Mouse (Mus musculus): Measurements from ENCODE around the gene Supt3. TPM values are rescaled to one million over a fixed set of nuclear protein-coding genes. Genes with fewer than 3 reads are reported as not detected.

Supt3 gene
- polyA plus RNA-seq, 1 experiment from 2014 or later: 7.8 TPM

GRCm38 (mm10) chr17:44973489-44973888 is 196.5 kb downstream of the Supt3 start:
- ATAC-seq (ENCODE audit: low read depth): peak; percentile 55; the same call in 1 of the 2 replicates
- no peak overlapping the region for H3K4me2 ChIP-seq
- H3K9me3 ChIP-seq (replicated peaks): no peaks in the 10 kb centered on the region
- no peaks in the 10 kb centered on the region for H3K4me1 ChIP-seq (replicated peaks)
- peak; percentile 12 for DNase-seq
- whole genome bisulfite sequencing (ENCODE audit: insufficient replicate concordance): 42% methylated on average over 4 of the region's 4 CpGs
- no peaks in the 10 kb centered on the region for H3K36me3 ChIP-seq
- H3K27ac ChIP-seq: no peak overlapping the region
- H3K27me3 ChIP-seq: no peaks in the 10 kb centered on the region
- H3K9ac ChIP-seq: no peak overlapping the region
- H3K4me3 ChIP-seq (replicated peaks): no peak overlapping the region

DNA sequence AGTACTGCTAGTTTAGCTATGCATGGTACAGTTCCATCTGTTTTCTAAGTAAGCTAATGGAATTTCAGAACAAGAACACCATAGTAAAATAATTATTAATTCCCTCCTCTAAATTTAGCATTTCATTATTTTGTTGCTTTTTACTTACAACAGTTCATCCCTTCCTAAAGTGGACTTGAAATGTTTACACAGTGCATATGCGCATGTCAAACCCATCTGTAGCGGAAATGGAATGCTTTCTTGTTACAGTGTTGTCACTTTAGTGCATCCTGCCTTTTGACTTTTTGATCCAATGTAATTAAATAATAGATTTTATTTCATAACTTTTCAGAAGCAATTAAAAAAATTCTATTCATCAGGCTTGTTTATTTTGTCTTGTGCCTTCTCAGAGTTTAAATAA is 200.7 kb downstream of the Supt3 start:
- H3K36me3 ChIP-seq: no peaks in the 10 kb centered on the region
- 76% methylated on average over 2 of the region's 2 CpGs for WGBS (ENCODE audit: insufficient replicate concordance)
- no peaks in the 10 kb centered on the region for H3K4me1 ChIP-seq (replicated peaks)
- no peak overlapping the region for H3K4me3 ChIP-seq (replicated peaks)
- H3K9me3 ChIP-seq (replicated peaks): no peaks in the 10 kb centered on the region
- H3K27me3 ChIP-seq: no peaks in the 10 kb centered on the region
- no peak overlapping the region for H3K9ac ChIP-seq
- H3K27ac ChIP-seq: no peak overlapping the region
- ATAC-seq (ENCODE audit: low read depth): no peak
- no peak for DNase-seq
- no peak overlapping the region for H3K4me2 ChIP-seq

GRCm38 (mm10) chr17:44987964-44988363 is 211.0 kb downstream of the Supt3 start:
- no peaks in the 10 kb centered on the region for H3K27me3 ChIP-seq
- no peak for DNase-seq
- no peaks in the 10 kb centered on the region for H3K36me3 ChIP-seq
- H3K4me3 ChIP-seq (replicated peaks): no peak overlapping the region
- no peaks in the 10 kb centered on the region for H3K4me1 ChIP-seq (replicated peaks)
- 70% methylated on average over 2 of the region's 2 CpGs for WGBS (ENCODE audit: insufficient replicate concordance)
- H3K9me3 ChIP-seq (replicated peaks): no peaks in the 10 kb centered on the region
- H3K4me2 ChIP-seq: no peak overlapping the region
- ATAC-seq (ENCODE audit: low read depth): no peak
- H3K27ac ChIP-seq: no peak overlapping the region
- no peak overlapping the region for H3K9ac ChIP-seq

- 85% methylated on average over 4 of the region's 4 CpGs for WGBS (ENCODE audit: insufficient replicate concordance)
- no peaks in the 10 kb centered on the region for H3K9me3 ChIP-seq (replicated peaks)
These were observed 226.4 kb downstream of the Supt3 start for GRCm38 (mm10) chr17:45003311-45003710.

GRCm38 (mm10) chr17:45004477-45005170 is 227.7 kb downstream of the Supt3 start:
- no peak overlapping the region for H3K4me3 ChIP-seq (replicated peaks)
- H3K4me2 ChIP-seq: no peak overlapping the region
- ATAC-seq (ENCODE audit: low read depth): no peak
- H3K4me1 ChIP-seq (replicated peaks): no peaks in the 10 kb centered on the region
- no peaks in the 10 kb centered on the region for H3K36me3 ChIP-seq
- no peak overlapping the region for H3K27ac ChIP-seq
- no peaks in the 10 kb centered on the region for H3K27me3 ChIP-seq
- H3K9ac ChIP-seq: no peak overlapping the region
- no peaks in the 10 kb centered on the region for H3K9me3 ChIP-seq (replicated peaks)
- 59% methylated on average over 13 of the region's 13 CpGs for WGBS (ENCODE audit: insufficient replicate concordance)
- DNase-seq: no peak

More at GRCm38 (mm10) chr17:45003311-45003710, 226.4 kb downstream of the Supt3 start:
- Histone ChIP-seq H3K27ac (no peak overlapping the region), H3K4me1 (replicated peaks) (no peaks in the 10 kb centered on the region), H3K36me3 (0 out of 2 replicates have a peak, but pooled peaks cover 2% of the 10 kb centered on the region), H3K4me3 (replicated peaks) (no peak overlapping the region), H3K4me2 (no peak overlapping the region), H3K27me3 (no peaks in the 10 kb centered on the region), H3K9ac (no peak overlapping the region)
- DNase-seq (no peak), ATAC-seq (ENCODE audit: low read depth) (no peak)

GRCm38 (mm10) chr17:45007461-45007860 is 230.5 kb downstream of the Supt3 start:
- no peaks in the 10 kb centered on the region for H3K27me3 ChIP-seq
- DNase-seq (no peak), ATAC-seq (ENCODE audit: low read depth) (no peak)
- H3K4me1 ChIP-seq (replicated peaks): no peaks in the 10 kb centered on the region
- no peak overlapping the region for H3K4me2 ChIP-seq
- no peak overlapping the region for H3K9ac ChIP-seq
- H3K9me3 ChIP-seq (replicated peaks): no peaks in the 10 kb centered on the region
- no peak overlapping the region for H3K4me3 ChIP-seq (replicated peaks)
- H3K27ac ChIP-seq: no peak overlapping the region
- H3K36me3 ChIP-seq: no peaks in the 10 kb centered on the region
- WGBS (ENCODE audit: insufficient replicate concordance): 52% methylated on average over 1 of the region's 1 CpGs

- ATAC-seq (ENCODE audit: low read depth) (no peak), DNase-seq (no peak)
- no peaks in the 10 kb centered on the region for H3K9me3 ChIP-seq (replicated peaks)
- H3K9ac ChIP-seq: no peak overlapping the region
- H3K27me3 ChIP-seq: no peaks in the 10 kb centered on the region
- H3K27ac ChIP-seq: no peak overlapping the region
- no peaks in the 10 kb centered on the region for H3K4me1 ChIP-seq (replicated peaks)
- no peak overlapping the region for H3K4me3 ChIP-seq (replicated peaks)
- WGBS (ENCODE audit: insufficient replicate concordance): 48% methylated on average over 4 of the region's 4 CpGs
- H3K4me2 ChIP-seq: no peak overlapping the region
- H3K36me3 ChIP-seq: no peaks in the 10 kb centered on the region
These were observed 231.7 kb downstream of the Supt3 start for GRCm38 (mm10) chr17:45008663-45009062.

DNA sequence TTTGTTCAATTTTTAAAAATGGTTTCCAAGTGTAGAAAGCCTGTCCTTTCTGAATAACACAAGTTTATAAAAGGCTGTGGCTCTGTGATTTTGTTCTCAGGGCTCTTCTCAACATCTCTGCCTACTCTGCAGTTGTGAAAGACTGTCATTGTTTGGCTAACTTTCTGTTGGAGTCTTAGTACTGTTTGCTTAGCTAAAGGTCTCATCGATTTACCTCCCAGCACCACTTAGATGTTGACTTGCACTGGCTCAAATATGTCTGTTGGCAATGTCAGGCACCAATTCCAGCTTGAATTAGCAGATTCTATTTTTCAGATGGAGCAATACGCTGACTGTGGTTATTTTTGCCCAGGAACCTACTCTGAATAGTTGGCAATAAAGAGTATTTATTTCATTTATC is 233.5 kb downstream of the Supt3 start:
- Histone ChIP-seq H3K27me3 (no peaks in the 10 kb centered on the region), H3K36me3 (no peaks in the 10 kb centered on the region), H3K9ac (no peak overlapping the region), H3K9me3 (replicated peaks) (no peaks in the 10 kb centered on the region), H3K27ac (no peak overlapping the region), H3K4me3 (replicated peaks) (no peak overlapping the region), H3K4me1 (replicated peaks) (no peaks in the 10 kb centered on the region), H3K4me2 (no peak overlapping the region)
- ATAC-seq (ENCODE audit: low read depth) (no peak), DNase-seq (no peak)
- 63% methylated on average over 2 of the region's 2 CpGs for WGBS (ENCODE audit: insufficient replicate concordance)

GRCm38 (mm10) chr17:45016746-45017145 is 239.8 kb downstream of the Supt3 start:
- no peaks in the 10 kb centered on the region for H3K4me1 ChIP-seq (replicated peaks)
- H3K4me2 ChIP-seq: no peak overlapping the region
- DNase-seq (no peak), ATAC-seq (ENCODE audit: low read depth) (no peak)
- WGBS (ENCODE audit: insufficient replicate concordance): 65% methylated on average over 4 of the region's 4 CpGs
- H3K9ac ChIP-seq: no peak overlapping the region
- H3K9me3 ChIP-seq (replicated peaks): no peaks in the 10 kb centered on the region
- no peak overlapping the region for H3K4me3 ChIP-seq (replicated peaks)
- H3K27ac ChIP-seq: no peak overlapping the region
- H3K27me3 ChIP-seq: no peaks in the 10 kb centered on the region
- no peaks in the 10 kb centered on the region for H3K36me3 ChIP-seq

- Histone ChIP-seq H3K4me1 (replicated peaks) (no peaks in the 10 kb centered on the region), H3K4me3 (replicated peaks) (no peak overlapping the region), H3K27me3 (no peaks in the 10 kb centered on the region), H3K9me3 (replicated peaks) (no peaks in the 10 kb centered on the region), H3K27ac (no peak overlapping the region), H3K36me3 (no peaks in the 10 kb centered on the region), H3K4me2 (no peak overlapping the region), H3K9ac (no peak overlapping the region)
- WGBS (ENCODE audit: insufficient replicate concordance): 64% methylated on average over 8 of the region's 8 CpGs
- DNase-seq (no peak), ATAC-seq (ENCODE audit: low read depth) (no peak)
These were observed 243.4 kb downstream of the Supt3 start for GRCm38 (mm10) chr17:45020155-45020930.

GRCm38 (mm10) chr17:45028441-45028840 is 251.5 kb downstream of the Supt3 start:
- Histone ChIP-seq H3K36me3 (no peaks in the 10 kb centered on the region), H3K4me1 (replicated peaks) (no peaks in the 10 kb centered on the region), H3K27me3 (no peaks in the 10 kb centered on the region), H3K4me2 (no peak overlapping the region), H3K9ac (no peak overlapping the region), H3K9me3 (replicated peaks) (no peaks in the 10 kb centered on the region), H3K27ac (no peak overlapping the region), H3K4me3 (replicated peaks) (no peak overlapping the region)
- DNase-seq (no peak), ATAC-seq (ENCODE audit: low read depth) (no peak)
- 84% methylated on average over 3 of the region's 3 CpGs for WGBS (ENCODE audit: insufficient replicate concordance)

- H3K9ac ChIP-seq: no peak overlapping the region
- 61% methylated on average over 1 of the region's 1 CpGs for WGBS (ENCODE audit: insufficient replicate concordance)
- no peak for ATAC-seq (ENCODE audit: low read depth)
These were observed 252.2 kb downstream of the Supt3 start for GRCm38 (mm10) chr17:45029106-45029505.

More at GRCm38 (mm10) chr17:45029106-45029505, 252.2 kb downstream of the Supt3 start:
- no peak overlapping the region for H3K27ac ChIP-seq
- H3K9me3 ChIP-seq (replicated peaks): no peaks in the 10 kb centered on the region
- H3K4me3 ChIP-seq (replicated peaks): no peak overlapping the region
- H3K4me2 ChIP-seq: no peak overlapping the region
- no peaks in the 10 kb centered on the region for H3K4me1 ChIP-seq (replicated peaks)
- H3K36me3 ChIP-seq: no peaks in the 10 kb centered on the region
- no peaks in the 10 kb centered on the region for H3K27me3 ChIP-seq
- no peak for DNase-seq

Measured in liver, embryonic 13.5 days (tissue).